Mouse (Mus musculus) lung, postnatal 0 days (tissue): ENCODE data around the gene Crim1.

Experiments
- CTCF ChIP-seq: IDR thresholded peaks from 2 replicates; pipeline ENCODE4 v1.5.1; 2016; ENCODE audit warnings: antibody characterized with exemption, mild to moderate bottlenecking
- EP300 ChIP-seq: IDR thresholded peaks from 2 replicates; pipeline ENCODE4 v1.6.1; 2016; ENCODE audit warnings: antibody characterized with exemption, mild to moderate bottlenecking, control low read depth

- no peak for TF ChIP-seq CTCF
- TF ChIP-seq EP300, result no peak
Measured at GRCm38 (mm10) chr17:78273875-78274274, 73.8 kb downstream of the Crim1 start.
